Mouse (Mus musculus) skeletal muscle tissue, postnatal 0 days (tissue): ENCODE data around the gene Vmn2r101. TPM values are rescaled to one million over a fixed set of nuclear protein-coding genes. Genes with fewer than 3 reads are reported as not detected.

Experiments
- polyA plus RNA-seq: library from polyadenylated mRNA; unstranded; fragments of >200 nt; fragmentation: Nextera tagmentation; extraction: Ambion mirVana; gene quantifications from 2 replicates; pipeline ENCODE4 v1.2.1, GENCODE M21; 2015

Gene Vmn2r101
- not detected in 2 replicates for polyA plus RNA-seq

GRCm38 (mm10) chr17:19576927-19577326, at the start of gene Vmn2r101:
Gene Vmn2r101, plus strand, starts transcription at chr17:19577227.

GRCm38 (mm10) chr17:19660028-19660427, 83.0 kb downstream of the Vmn2r101 start, which contains the start of gene Vmn2r102:
Gene Vmn2r102, plus strand, starts transcription at chr17:19660328.

Other genes starting within 250 kb of the Vmn2r101 start
- not detected in 2 replicates for gene Vmn2r99, start 215.3 kb upstream of the Vmn2r101 start, polyA plus RNA-seq
- gene Vmn2r100, start 72.5 kb upstream of the Vmn2r101 start, polyA plus RNA-seq = not detected in 2 replicates
- not detected in 2 replicates for gene Vmn2r102, start 83.1 kb downstream of the Vmn2r101 start, polyA plus RNA-seq
- gene Vmn2r103, start 196.1 kb downstream of the Vmn2r101 start, polyA plus RNA-seq = not detected in 2 replicates